Mouse (Mus musculus) lung, adult 2 months (tissue): Measurements from ENCODE around the gene Fgr.

ENCODE experiments used
- CTCF ChIP-seq: fragments of 200-500 bp; IDR thresholded peaks from 2 replicates; pipeline ENCODE4 v1.5.1; 2011; ENCODE audit warnings: mild to moderate bottlenecking, low read length, control low read depth; ENCODE audit not compliant: insufficient read depth
- POLR2A ChIP-seq: fragments of 200-500 bp; IDR thresholded peaks from 2 replicates; pipeline ENCODE4 v1.6.1; 2011; ENCODE audit warnings: low read depth, mild to moderate bottlenecking, control low read depth, low read length, borderline replicate concordance; ENCODE audit errors: extremely low read depth

GRCm38 (mm10) chr4:133032410-133033095 lies 58.7 kb downstream of the Fgr start:
- TF ChIP-seq CTCF (no peak), POLR2A (no peak)
